Mouse (Mus musculus): Measurements from ENCODE around the gene Gm20547.
"Not testable (repeated sequence)": the region's sequence is repeated elsewhere in the genome, so short reads cannot be mapped to it uniquely, and the experiment has no call there.

The Gm20547 gene

GRCm38 (mm10) chr17:34858670-34859069 lies 23.2 kb downstream of the Gm20547 start:
- no peak for DNase-seq (ENCODE audit: low read depth in 2 of 2, low spot score in 2 of 2)

- peak; percentile 39 to 43 for DNase-seq (ENCODE audit: low read depth in 2 of 2, low spot score in 2 of 2)
These were observed 26.0 kb downstream of the Gm20547 start for GRCm38 (mm10) chr17:34855825-34856224.

- DNase-seq (ENCODE audit: low read depth in 2 of 2, low spot score in 2 of 2), result no peak
These were observed 27.1 kb downstream of the Gm20547 start for GRCm38 (mm10) chr17:34854761-34855160.

- no peak for DNase-seq (ENCODE audit: low read depth in 2 of 2, low spot score in 2 of 2)
These were observed 28.3 kb downstream of the Gm20547 start for GRCm38 (mm10) chr17:34853511-34853910.

GRCm38 (mm10) chr17:34850517-34851125 lies 31.2 kb downstream of the Gm20547 start:
- no peak for DNase-seq (ENCODE audit: low read depth in 2 of 2, low spot score in 2 of 2)

- DNase-seq (ENCODE audit: low read depth in 2 of 2, low spot score in 2 of 2), result peak; percentile 98 to 99
These were observed 31.9 kb downstream of the Gm20547 start, which contains the start of the genes Skiv2l and Nelfe for GRCm38 (mm10) chr17:34849722-34850516. Gene Skiv2l (minus strand): TSS chr17:34850210. Gene Nelfe (plus strand): TSS chr17:34850391.

GRCm38 (mm10) chr17:34847615-34848014 lies 34.2 kb downstream of the Gm20547 start:
- DNase-seq (ENCODE audit: low read depth in 2 of 2, low spot score in 2 of 2), result no peak

GRCm38 (mm10) chr17:34847192-34847591 lies 34.6 kb downstream of the Gm20547 start:
- DNase-seq (ENCODE audit: low read depth in 2 of 2, low spot score in 2 of 2), result no peak

- DNase-seq (ENCODE audit: low read depth in 2 of 2, low spot score in 2 of 2), result no peak
These were observed 37.0 kb downstream of the Gm20547 start for GRCm38 (mm10) chr17:34844884-34845283.

- no peak for DNase-seq (ENCODE audit: low read depth in 2 of 2, low spot score in 2 of 2)
These were observed 41.0 kb downstream of the Gm20547 start for GRCm38 (mm10) chr17:34840736-34841307.

GRCm38 (mm10) chr17:34838785-34839184 lies 43.1 kb downstream of the Gm20547 start:
- DNase-seq (ENCODE audit: low read depth in 2 of 2, low spot score in 2 of 2), result no peak

GRCm38 (mm10) chr17:34837464-34838324 lies 44.1 kb downstream of the Gm20547 start:
- no peak for DNase-seq (ENCODE audit: low read depth in 2 of 2, low spot score in 2 of 2)

- peak; percentile 91 to 93 for DNase-seq (ENCODE audit: low read depth in 2 of 2, low spot score in 2 of 2)
These were observed 45.0 kb downstream of the Gm20547 start, which contains the start of the genes Stk19 and Dxo for GRCm38 (mm10) chr17:34836856-34837221. Gene Stk19 (minus strand): TSS chr17:34836945. Gene Dxo (plus strand): TSS chr17:34837019.

- no peak for DNase-seq (ENCODE audit: low read depth in 2 of 2, low spot score in 2 of 2)
These were observed 45.5 kb downstream of the Gm20547 start for GRCm38 (mm10) chr17:34836155-34836855.

- DNase-seq (ENCODE audit: low read depth in 2 of 2, low spot score in 2 of 2), result not testable (repeated sequence)
These were observed 51.1 kb downstream of the Gm20547 start for GRCm38 (mm10) chr17:34830776-34831175.

- no peak for DNase-seq (ENCODE audit: low read depth in 2 of 2, low spot score in 2 of 2)
These were observed 66.9 kb downstream of the Gm20547 start for GRCm38 (mm10) chr17:34814818-34815370.

- DNase-seq (ENCODE audit: low read depth in 2 of 2, low spot score in 2 of 2), result peak; percentile 23 to 32
These were observed 68.1 kb downstream of the Gm20547 start for GRCm38 (mm10) chr17:34813747-34814146.

- no peak for DNase-seq (ENCODE audit: low read depth in 2 of 2, low spot score in 2 of 2)
These were observed 70.6 kb downstream of the Gm20547 start for GRCm38 (mm10) chr17:34811275-34811674.

- not testable (repeated sequence) for DNase-seq (ENCODE audit: low read depth in 2 of 2, low spot score in 2 of 2)
These were observed 71.0 kb downstream of the Gm20547 start for GRCm38 (mm10) chr17:34810811-34811210.

- not testable (repeated sequence) for DNase-seq (ENCODE audit: low read depth in 2 of 2, low spot score in 2 of 2)
These were observed 71.4 kb downstream of the Gm20547 start for GRCm38 (mm10) chr17:34810411-34810810.

Data from CD8-positive naive resting alpha-beta T cell, adult 2 months (primary cell).